Mouse (Mus musculus) liver, adult 2 months (tissue): ENCODE data around the gene Mvb12a. TPM values are rescaled to one million over a fixed set of nuclear protein-coding genes. Genes with fewer than 3 reads are reported as not detected.

Source experiments
- DNase-seq: peaks from one replicate; pipeline ENCODE4 v3.0.0-alpha.2; 2011; ENCODE audit warnings: low read depth, low spot score; ENCODE audit errors: extremely low read depth
- H3K27ac ChIP-seq: fragments of 200-500 bp; replicated peaks from 2 replicates; pipeline ENCODE4 v1.5.1; 2012; ENCODE audit warnings: low read depth, mild to moderate bottlenecking, control low read depth, inconsistent platforms, low read length; ENCODE audit not compliant: insufficient read depth
- H3K27me3 ChIP-seq: fragments of 200-500 bp; 2 replicates; pipeline ENCODE4 v1.6.1; 2012; ENCODE audit warnings: mild to moderate bottlenecking, moderate library complexity, low read length, inconsistent platforms; ENCODE audit not compliant: control insufficient read depth, insufficient read depth
- H3K36me3 ChIP-seq: fragments of 200-500 bp; 2 replicates; pipeline ENCODE4 v1.6.1; 2012; ENCODE audit warnings: low read length, inconsistent platforms; ENCODE audit not compliant: control insufficient read depth, insufficient read depth
- H3K4me1 ChIP-seq: fragments of 200-500 bp; 2 replicates; pipeline ENCODE4 v1.6.1; 2011; ENCODE audit warnings: low read length; ENCODE audit not compliant: control insufficient read depth, insufficient read depth
- H3K4me3 ChIP-seq: fragments of 200-500 bp; 2 replicates; pipeline ENCODE4 v1.5.1; 2011; ENCODE audit warnings: low read depth, mild to moderate bottlenecking, control low read depth, low read length, moderate library complexity; ENCODE audit not compliant: insufficient read depth
- H3K79me2 ChIP-seq: fragments of 200-500 bp; 2 replicates; pipeline ENCODE4 v1.6.1; 2012; ENCODE audit warnings: inconsistent platforms, mild to moderate bottlenecking, low read length, moderate library complexity; ENCODE audit not compliant: control insufficient read depth, insufficient read depth
- H3K9ac ChIP-seq: fragments of 200-500 bp; 2 replicates; pipeline ENCODE4 v1.6.1; 2012; ENCODE audit warnings: low read depth, mild to moderate bottlenecking, control low read depth, inconsistent platforms, low read length
- CTCF ChIP-seq: fragments of 200-500 bp; IDR thresholded peaks from 2 replicates; pipeline ENCODE4 v1.5.1; 2011; ENCODE audit warnings: low read depth, low read length, control low read depth
- POLR2A ChIP-seq: fragments of 200-500 bp; IDR thresholded peaks from 2 replicates; pipeline ENCODE4 v1.6.1; 2011; ENCODE audit warnings: low read length, control low read depth; ENCODE audit not compliant: insufficient read depth; ENCODE audit errors: extremely low read depth
- WGBS: fragments of 180-500 bp; shearing (Covaris S2); methylation state at CpG from one replicate; pipeline ENCODE4 v1.1.7; 2018; 5-methylcytosine and 5-hydroxymethylcytosine counted together
- polyA plus RNA-seq: library from polyadenylated mRNA; depleted of rRNA; stranded (reverse); fragments of >200 nt; gene quantifications from 2 replicates; pipeline ENCODE4 v1.2.3, GENCODE M21; 2012; rRNA removed
- total RNA-seq: library from RNA; depleted of rRNA; stranded (reverse); fragments of >200 nt; gene quantifications from 2 replicates; pipeline ENCODE4 v1.2.3, GENCODE M21; 2014; rRNA removed

Mvb12a gene
- total RNA-seq = 98.9 and 105 TPM in 2 replicates
- polyA plus RNA-seq = 164 and 165 TPM in 2 replicates

- peaks cover 2% of the 10 kb centered on the region; the same call in 1 of the 2 replicates for H3K36me3 ChIP-seq
- peak; percentile 99 for DNase-seq
- peak within 1 kb of the TSS; percentile 75 for H3K4me3 ChIP-seq
- peak within 1 kb of the TSS; percentile 89 for H3K27ac ChIP-seq
- peak within 1 kb of the TSS; percentile 86 for H3K9ac ChIP-seq
- peaks cover 11% of the 10 kb centered on the region for H3K4me1 ChIP-seq
- TF ChIP-seq POLR2A (peak; percentile 48; the same call in 1 of the 2 replicates), CTCF (no peak)
- peaks cover 3% of the 10 kb centered on the region; the same call in 1 of the 2 replicates for H3K79me2 ChIP-seq
- under 1% methylated on average over 55 of the region's 55 CpGs for WGBS
- no peaks in the 10 kb centered on the region for H3K27me3 ChIP-seq
Observed at GRCm38 (mm10) chr8:71542632-71543343, at the start of gene Mvb12a. Gene Mvb12a (plus strand): TSS chr8:71542922.

GRCm38 (mm10) chr8:71495039-71495438 lies 47.7 kb upstream of the Mvb12a start:
- Histone ChIP-seq H3K4me1 (peaks cover 16% of the 10 kb centered on the region), H3K27me3 (no peaks in the 10 kb centered on the region), H3K27ac (no peak overlapping the region), H3K4me3 (no peak overlapping the region), H3K79me2 (no peaks in the 10 kb centered on the region), H3K9ac (0 out of 2 replicates have a peak overlapping the region, but pooled peaks have one; percentile 26), H3K36me3 (no peaks in the 10 kb centered on the region)
- peak; percentile 90 for TF ChIP-seq CTCF
- TF ChIP-seq POLR2A = no peak
- DNase-seq = peak; percentile 62
- 17% methylated on average over 16 of the region's 16 CpGs for WGBS

- Histone ChIP-seq H3K27me3 (no peaks in the 10 kb centered on the region), H3K79me2 (no peaks in the 10 kb centered on the region), H3K36me3 (no peaks in the 10 kb centered on the region), H3K4me1 (peaks cover 16% of the 10 kb centered on the region), H3K4me3 (no peak overlapping the region), H3K9ac (no peak overlapping the region), H3K27ac (peak overlapping the region; percentile 53)
- WGBS = 55% methylated on average over 5 of the region's 5 CpGs
- no peak for TF ChIP-seq CTCF
- no peak for TF ChIP-seq POLR2A
- no peak for DNase-seq
Observed at GRCm38 (mm10) chr8:71495811-71496210, 46.9 kb upstream of the Mvb12a start.

- peaks cover 16% of the 10 kb centered on the region for H3K4me1 ChIP-seq
- WGBS = 23% methylated on average over 11 of the region's 11 CpGs
- H3K27me3 ChIP-seq = no peaks in the 10 kb centered on the region
- H3K27ac ChIP-seq = peak overlapping the region; percentile 64
- no peaks in the 10 kb centered on the region for H3K79me2 ChIP-seq
- no peak overlapping the region for H3K9ac ChIP-seq
- TF ChIP-seq CTCF (peak; percentile 45), POLR2A (no peak)
- no peak overlapping the region for H3K4me3 ChIP-seq
- DNase-seq = peak; percentile 56
- no peaks in the 10 kb centered on the region for H3K36me3 ChIP-seq
Observed at GRCm38 (mm10) chr8:71496481-71496880, 46.2 kb upstream of the Mvb12a start.

GRCm38 (mm10) chr8:71497077-71497645 lies 45.6 kb upstream of the Mvb12a start:
- 95% methylated on average over 1 of the region's 1 CpGs for WGBS
- no peaks in the 10 kb centered on the region for H3K36me3 ChIP-seq
- H3K27me3 ChIP-seq = no peaks in the 10 kb centered on the region
- H3K4me1 ChIP-seq = peaks cover 16% of the 10 kb centered on the region
- H3K27ac ChIP-seq = no peak overlapping the region; the same call in 1 of the 2 replicates
- no peak overlapping the region for H3K9ac ChIP-seq
- no peak overlapping the region for H3K4me3 ChIP-seq
- TF ChIP-seq CTCF (no peak), POLR2A (no peak)
- peak; percentile 37 for DNase-seq
- no peaks in the 10 kb centered on the region for H3K79me2 ChIP-seq
